8 mouse cellular contexts compared by ENCODE assay signal in genomic region chr15:82046246-82046891, GRCm38 (mm10). TPM values are rescaled to one million over a fixed set of nuclear protein-coding genes. Genes with fewer than 3 reads are reported as not detected.
DNase-seq lines count a peak whose midpoint lies in the region; ATAC-seq and TF ChIP-seq lines count a peak whose summit lies in the region.

No protein-coding gene starts in this region.

- H3K36me3 ChIP-seq in embryonic facial prominence, embryonic 12.5 days: peaks cover 16% of the 10 kb centered on the region
- H3K36me3 ChIP-seq in intestine, postnatal 0 days (ENCODE audit: control insufficient read depth, insufficient read depth): peaks cover 14% of the 10 kb centered on the region; the same call in 1 of the 2 replicates

- no peaks in the 10 kb centered on the region for H3K9me3 ChIP-seq in embryonic facial prominence, embryonic 12.5 days
- H3K9me3 ChIP-seq in intestine, postnatal 0 days (ENCODE audit: control insufficient read depth): no peaks in the 10 kb centered on the region

- no peaks in the 10 kb centered on the region for H3K27me3 ChIP-seq in embryonic facial prominence, embryonic 12.5 days
- no peaks in the 10 kb centered on the region for H3K27me3 ChIP-seq in intestine, postnatal 0 days (replicated peaks; ENCODE audit: control insufficient read depth, insufficient read depth, low read length)

- H3K9ac ChIP-seq in embryonic facial prominence, embryonic 12.5 days: peak overlapping the region; percentile 97
- H3K9ac ChIP-seq in intestine, postnatal 0 days (ENCODE audit: low read depth, low read length): peak overlapping the region; percentile 93

- H3K4me3 ChIP-seq in left cerebral cortex, adult 2 months: peak overlapping the region; percentile 96
- H3K4me3 ChIP-seq in embryonic facial prominence, embryonic 12.5 days: peak overlapping the region; percentile 99
- H3K4me3 ChIP-seq in intestine, postnatal 0 days (ENCODE audit: low read depth, low read length): peak overlapping the region; percentile 97

- H3K27ac ChIP-seq in left cerebral cortex, adult 2 months: no peak overlapping the region
- H3K27ac ChIP-seq in embryonic facial prominence, embryonic 12.5 days: no peak overlapping the region
- peak overlapping the region; percentile 79; the same call in 1 of the 2 replicates for H3K27ac ChIP-seq in intestine, postnatal 0 days (ENCODE audit: low read depth, low read length)

- no peak for DNase-seq in left cerebral cortex, adult 2 months (ENCODE audit: extremely low spot score in 1 of 2, low spot score in 2 of 2)
- no peak for DNase-seq in left cerebral cortex, adult 11 months (ENCODE audit: low spot score)
- peak; percentile 54 for DNase-seq in MN1 (ENCODE audit: low spot score)
- peak; percentile 24 for DNase-seq in lung, postnatal 10 days
- no peak for DNase-seq in natural killer cell, adult 2 months (ENCODE audit: low spot score in 2 of 2)
- no peak for DNase-seq in layer of hippocampus, postnatal 25 days (ENCODE audit: extremely low spot score in 1 of 2, low spot score in 1 of 2)

- intact Hi-C loops in left cerebral cortex, adult 2 months (cut with DNase I): loop anchor here (2.0 kb wide), 1 partner anchor 30 kb away; no protein-coding TSS in a partner anchor

- H3K4me1 ChIP-seq in embryonic facial prominence, embryonic 12.5 days: peaks cover 12% of the 10 kb centered on the region
- 0 out of 2 replicates have a peak, but pooled peaks cover 5% of the 10 kb centered on the region for H3K4me1 ChIP-seq in intestine, postnatal 0 days (replicated peaks; ENCODE audit: control insufficient read depth, insufficient read depth, low read length)

- TF ChIP-seq CTCF in left cerebral cortex, adult 2 months (IDR thresholded peaks at IDR 0.05): no peak
- no peak for TF ChIP-seq CTCF in intestine, postnatal 0 days (IDR thresholded peaks at IDR 0.05; ENCODE audit: low read depth)

- whole genome bisulfite sequencing in embryonic facial prominence, embryonic 12.5 days: 3% methylated on average over 26 of the region's 26 CpGs
- WGBS in intestine, postnatal 0 days: 1% methylated on average over 26 of the region's 26 CpGs

- H3K4me2 ChIP-seq in embryonic facial prominence, embryonic 12.5 days (replicated peaks): peak overlapping the region; percentile 84
- peak overlapping the region; percentile 91 for H3K4me2 ChIP-seq in intestine, postnatal 0 days (replicated peaks; ENCODE audit: low read depth)

- no peak for ATAC-seq in embryonic facial prominence, embryonic 12.5 days (ENCODE audit: insufficient number of reproducible peaks, insufficient read depth, low FRiP score, low TSS enrichment)
- peak; percentile 33; the same call in 1 of the 2 replicates for ATAC-seq in intestine, postnatal 0 days

RNA-seq across cellular contexts. Expression of gene Snu13, which starts 1.0 kb away (rescaled TPM):
- total RNA-seq in left cerebral cortex, adult 2 months (2021): 100 to 1,000 TPM; 110 to 113 TPM
- 255 and 260 TPM in 2 replicates for polyA plus RNA-seq in embryonic facial prominence, embryonic 12.5 days (2016; fragmentation: Nextera tagmentation; extraction: Ambion mirVana)
- polyA plus RNA-seq in intestine, postnatal 0 days (2015; fragmentation: Nextera tagmentation; extraction: Ambion mirVana): 86.1 and 99.0 TPM in 2 replicates
- total RNA-seq in layer of hippocampus, postnatal 25 days (2021): 100 to 1,000 TPM; 103 to 104 TPM

RNA-seq across cellular contexts. Expression of gene 4930407I10Rik, which starts 12.6 kb away (rescaled TPM):
- not detected for total RNA-seq in left cerebral cortex, adult 2 months (2021)
- polyA plus RNA-seq in embryonic facial prominence, embryonic 12.5 days (2016; fragmentation: Nextera tagmentation; extraction: Ambion mirVana): 0.04 TPM in 1 of 2 replicates, not detected in the other
- polyA plus RNA-seq in intestine, postnatal 0 days (2015; fragmentation: Nextera tagmentation; extraction: Ambion mirVana): not detected in 2 replicates
- total RNA-seq in layer of hippocampus, postnatal 25 days (2021): not detected

RNA-seq across cellular contexts. Expression of gene Desi1, which starts 12.7 kb away (rescaled TPM):
- 10 to 100 TPM; 88.0 to 95.6 TPM for total RNA-seq in left cerebral cortex, adult 2 months (2021)
- polyA plus RNA-seq in embryonic facial prominence, embryonic 12.5 days (2016; fragmentation: Nextera tagmentation; extraction: Ambion mirVana): 31.6 and 34.0 TPM in 2 replicates
- 10.0 and 12.1 TPM in 2 replicates for polyA plus RNA-seq in intestine, postnatal 0 days (2015; fragmentation: Nextera tagmentation; extraction: Ambion mirVana)
- 100 to 1,000 TPM; 123 to 131 TPM for total RNA-seq in layer of hippocampus, postnatal 25 days (2021)

RNA-seq across cellular contexts. Expression of gene Mei1, which starts 23.4 kb away (rescaled TPM):
- total RNA-seq in left cerebral cortex, adult 2 months (2021): 1 to 10 TPM; 4.0 to 4.5 TPM
- polyA plus RNA-seq in embryonic facial prominence, embryonic 12.5 days (2016; fragmentation: Nextera tagmentation; extraction: Ambion mirVana): 0.09 and 0.10 TPM in 2 replicates
- polyA plus RNA-seq in intestine, postnatal 0 days (2015; fragmentation: Nextera tagmentation; extraction: Ambion mirVana): not detected in 2 replicates
- total RNA-seq in layer of hippocampus, postnatal 25 days (2021): under 1 TPM; 0.12 to 0.59 TPM

RNA-seq across cellular contexts. Expression of gene Xrcc6, which starts 58.7 kb away (rescaled TPM):
- 10 to 100 TPM; 22.5 to 29.7 TPM for total RNA-seq in left cerebral cortex, adult 2 months (2021)
- polyA plus RNA-seq in embryonic facial prominence, embryonic 12.5 days (2016; fragmentation: Nextera tagmentation; extraction: Ambion mirVana): 85.8 and 88.3 TPM in 2 replicates
- polyA plus RNA-seq in intestine, postnatal 0 days (2015; fragmentation: Nextera tagmentation; extraction: Ambion mirVana): 22.6 and 23.2 TPM in 2 replicates
- 10 to 100 TPM; 23.5 to 24.0 TPM for total RNA-seq in layer of hippocampus, postnatal 25 days (2021)

Comparison
In these comparisons a context has a peak if more than half of its experiments do, and no peak if none do; other contexts are left out.
1. DNase-seq: peak in MN1 (single experiment) and lung, postnatal 10 days (single experiment); none in left cerebral cortex, adult 2 months (0 of 2), left cerebral cortex, adult 11 months (single experiment), natural killer cell, adult 2 months (0 of 2) and layer of hippocampus, postnatal 25 days (0 of 2).
2. Peak in every context shown above with its lines, with median percentiles within 50 percentile points of each other: H3K4me3 ChIP-seq.